Mouse (Mus musculus) small intestine, adult 2 months (tissue): Measurements from ENCODE around the gene Glrx5. TPM values are rescaled to one million over a fixed set of nuclear protein-coding genes. Genes with fewer than 3 reads are reported as not detected.
A peak's percentile ranks its signal among the peaks of the same experiment; 100 is the strongest.

ENCODE experiments used
- H3K27ac ChIP-seq: fragments of 200-500 bp; 2 replicates; pipeline ENCODE4 v1.5.1; 2012; ENCODE audit warnings: low read depth, low read length, control low read depth, inconsistent platforms; ENCODE audit not compliant: insufficient read depth
- H3K27me3 ChIP-seq: fragments of 200-500 bp; 2 replicates; pipeline ENCODE4 v1.6.1; 2012; ENCODE audit warnings: mild to moderate bottlenecking, moderate library complexity, low read length, inconsistent platforms; ENCODE audit not compliant: control insufficient read depth, insufficient read depth
- H3K36me3 ChIP-seq: fragments of 200-500 bp; 2 replicates; pipeline ENCODE4 v1.6.1; 2012; ENCODE audit warnings: mild to moderate bottlenecking, low read length, control low read depth, inconsistent platforms; ENCODE audit not compliant: control insufficient read depth, insufficient read depth
- H3K4me1 ChIP-seq: fragments of 200-500 bp; 2 replicates; pipeline ENCODE4 v1.6.1; 2012; ENCODE audit warnings: low read length, inconsistent platforms, mixed read lengths; ENCODE audit not compliant: control insufficient read depth, insufficient read depth, insufficient read length
- H3K4me3 ChIP-seq: fragments of 200-500 bp; 2 replicates; pipeline ENCODE4 v1.5.1; 2012; ENCODE audit warnings: low read depth, mild to moderate bottlenecking, control low read depth, inconsistent platforms, low read length, moderate library complexity
- CTCF ChIP-seq: fragments of 200-500 bp; IDR thresholded peaks from 2 replicates; pipeline ENCODE4 v1.5.1; 2012; ENCODE audit warnings: low read depth, mild to moderate bottlenecking, control low read depth, inconsistent platforms, low read length, moderate library complexity, mixed read lengths; ENCODE audit not compliant: insufficient replicate concordance, insufficient read length; ENCODE audit errors: extremely low read depth
- POLR2A ChIP-seq: fragments of 200-500 bp; IDR thresholded peaks from 2 replicates; pipeline ENCODE4 v1.6.1; 2012; ENCODE audit warnings: low read depth, mild to moderate bottlenecking, control low read depth, inconsistent platforms, low read length, moderate library complexity
- WGBS: fragments of 180-500 bp; shearing (Covaris S2); methylation state at CpG from one replicate; pipeline ENCODE4 v1.1.7; 2018; 5-methylcytosine and 5-hydroxymethylcytosine counted together
- polyA plus RNA-seq: library from polyadenylated mRNA; depleted of rRNA; stranded (reverse); fragments of >200 nt; gene quantifications from 2 replicates; pipeline ENCODE4 v1.2.3, GENCODE M21; 2012; rRNA removed

Glrx5 gene
- polyA plus RNA-seq = 74.3 and 82.0 TPM in 2 replicates

GRCm38 (mm10) chr12:105032147-105032831 lies at the start of gene Glrx5:
Gene Glrx5 (plus strand): TSS chr12:105032688.
- Histone ChIP-seq H3K27me3 (no peaks in the 10 kb centered on the region), H3K4me3 (peak within 1 kb of the TSS; percentile 85), H3K4me1 (peaks cover 21% of the 10 kb centered on the region), H3K36me3 (peaks cover 7% of the 10 kb centered on the region; the same call in 1 of the 2 replicates), H3K27ac (peak within 1 kb of the TSS; percentile 18)
- under 1% methylated on average over 72 of the region's 72 CpGs for WGBS
- peak; percentile 72 for TF ChIP-seq POLR2A
- TF ChIP-seq CTCF = no peak

- H3K27me3 ChIP-seq = no peaks in the 10 kb centered on the region
- 55% methylated on average over 7 of the region's 7 CpGs for WGBS
- peaks cover under 1% of the 10 kb centered on the region for H3K4me1 ChIP-seq
- H3K36me3 ChIP-seq = no peaks in the 10 kb centered on the region
- H3K4me3 ChIP-seq = no peak overlapping the region
- H3K27ac ChIP-seq = no peak overlapping the region
- no peak for TF ChIP-seq CTCF
- no peak for TF ChIP-seq POLR2A
These were observed 49.0 kb upstream of the Glrx5 start for GRCm38 (mm10) chr12:104983476-104983875.

- Histone ChIP-seq H3K4me3 (no peak overlapping the region), H3K4me1 (peaks cover 4% of the 10 kb centered on the region; the same call in 1 of the 2 replicates), H3K36me3 (no peaks in the 10 kb centered on the region), H3K27me3 (no peaks in the 10 kb centered on the region), H3K27ac (no peak overlapping the region)
- no peak for TF ChIP-seq POLR2A
- TF ChIP-seq CTCF = peak; percentile 38; the same call in 1 of the 2 replicates
- WGBS = 83% methylated on average over 5 of the region's 5 CpGs
These were observed 47.4 kb upstream of the Glrx5 start for GRCm38 (mm10) chr12:104985088-104985487.

- TF ChIP-seq CTCF (no peak), POLR2A (no peak)
These were observed 46.5 kb upstream of the Glrx5 start for GRCm38 (mm10) chr12:104986001-104986400.

GRCm38 (mm10) chr12:104986781-104987180 lies 45.7 kb upstream of the Glrx5 start:
- TF ChIP-seq POLR2A = no peak
- TF ChIP-seq CTCF = no peak
- Histone ChIP-seq H3K36me3 (no peaks in the 10 kb centered on the region), H3K27me3 (no peaks in the 10 kb centered on the region), H3K27ac (no peak overlapping the region), H3K4me3 (no peak overlapping the region), H3K4me1 (peaks cover 9% of the 10 kb centered on the region)
- WGBS = 91% methylated on average over 9 of the region's 9 CpGs

More at GRCm38 (mm10) chr12:104986001-104986400, 46.5 kb upstream of the Glrx5 start:
- H3K27ac ChIP-seq = no peak overlapping the region
- peaks cover 6% of the 10 kb centered on the region for H3K4me1 ChIP-seq
- H3K36me3 ChIP-seq = no peaks in the 10 kb centered on the region
- H3K27me3 ChIP-seq = no peaks in the 10 kb centered on the region
- WGBS = 89% methylated on average over 2 of the region's 2 CpGs
- H3K4me3 ChIP-seq = no peak overlapping the region

GRCm38 (mm10) chr12:104987936-104988335 lies 44.6 kb upstream of the Glrx5 start:
- Histone ChIP-seq H3K27ac (no peak overlapping the region), H3K4me3 (no peak overlapping the region), H3K36me3 (no peaks in the 10 kb centered on the region), H3K4me1 (peaks cover 9% of the 10 kb centered on the region), H3K27me3 (no peaks in the 10 kb centered on the region)
- no peak for TF ChIP-seq POLR2A
- no peak for TF ChIP-seq CTCF
- WGBS = 90% methylated on average over 7 of the region's 7 CpGs

GRCm38 (mm10) chr12:104990741-104991454 lies 41.6 kb upstream of the Glrx5 start:
- WGBS = 78% methylated on average over 13 of the region's 13 CpGs
- no peak for TF ChIP-seq CTCF
- no peak for TF ChIP-seq POLR2A
- H3K27me3 ChIP-seq = no peaks in the 10 kb centered on the region
- H3K36me3 ChIP-seq = no peaks in the 10 kb centered on the region
- no peak overlapping the region for H3K27ac ChIP-seq
- H3K4me3 ChIP-seq = no peak overlapping the region
- peaks cover 15% of the 10 kb centered on the region for H3K4me1 ChIP-seq
